Mouse (Mus musculus) stomach, postnatal 0 days (tissue): ENCODE results near the gene 1700013F07Rik. TPM values are rescaled to one million over a fixed set of nuclear protein-coding genes. Genes with fewer than 3 reads are reported as not detected.
A peak's percentile ranks its signal among the peaks of the same experiment; 100 is the strongest.

Source experiments
- ATAC-seq: fragments of 200-750 bp; cut with Nextera tagmentation; 2 replicates; pipeline ENCODE4 v1.8.0; 2017; ENCODE audit not compliant: low FRiP score, low TSS enrichment
- DNase-seq: peaks from one replicate; pipeline ENCODE4 v3.0.0-alpha.2; 2016; ENCODE audit warnings: low spot score
- H3K27ac ChIP-seq: fragments of 300-500 bp; sonication (generic); replicated peaks from 2 replicates; pipeline ENCODE4 v1.5.1; 2014; ENCODE audit warnings: mild to moderate bottlenecking, control low read depth
- H3K27me3 ChIP-seq: fragments of 300-500 bp; sonication (generic); 2 replicates; pipeline ENCODE4 v1.6.1; 2014; ENCODE audit warnings: low read length; ENCODE audit not compliant: control insufficient read depth, insufficient read depth
- H3K36me3 ChIP-seq: fragments of 300-500 bp; sonication (generic); 2 replicates; pipeline ENCODE4 v1.6.1; 2014; ENCODE audit warnings: low read length, mixed read lengths; ENCODE audit not compliant: control insufficient read depth, insufficient read depth
- H3K4me1 ChIP-seq: fragments of 300-500 bp; sonication (generic); replicated peaks from 2 replicates; pipeline ENCODE4 v1.6.1; 2014; ENCODE audit warnings: antibody characterized with exemption; ENCODE audit not compliant: control insufficient read depth, insufficient read depth
- H3K4me2 ChIP-seq: fragments of 300-500 bp; sonication (generic); replicated peaks from 2 replicates; pipeline ENCODE4 v1.6.1; 2014; ENCODE audit warnings: low read depth, mild to moderate bottlenecking, control low read depth, moderate library complexity
- H3K4me3 ChIP-seq: fragments of 300-500 bp; sonication (generic); 2 replicates; pipeline ENCODE4 v1.5.1; 2014; ENCODE audit warnings: low read depth, low read length, control low read depth
- H3K9ac ChIP-seq: fragments of 300-500 bp; sonication (generic); 2 replicates; pipeline ENCODE4 v1.6.1; 2014; ENCODE audit warnings: mild to moderate bottlenecking, low read length, control low read depth, mixed read lengths
- H3K9me3 ChIP-seq: fragments of 300-500 bp; sonication (generic); 2 replicates; pipeline ENCODE4 v1.6.1; 2016; ENCODE audit warnings: low read length; ENCODE audit not compliant: control insufficient read depth
- CTCF ChIP-seq: IDR thresholded peaks from 2 replicates; pipeline ENCODE4 v1.5.1; 2016; ENCODE audit warnings: antibody characterized with exemption, low read depth, mild to moderate bottlenecking, moderate library complexity
- EP300 ChIP-seq: optimal IDR thresholded peaks from 2 replicates; pipeline ENCODE3; 2016; ENCODE audit warnings: antibody characterized with exemption
- WGBS: fragments of 180-500 bp; shearing (Covaris S2); extraction: QIAGEN DNeasy Blood & Tissue Kit; methylation state at CpG from one replicate; pipeline ENCODE4 v1.1.7; 2014; 5-methylcytosine and 5-hydroxymethylcytosine counted together
- microRNA-seq: library from miRNA; unstranded; fragments of <30 nt; microRNA quantifications from one replicate; pipeline ENCODE4, GENCODE M21; 2016
- polyA plus RNA-seq: library from polyadenylated mRNA; unstranded; fragments of >200 nt; fragmentation: Nextera tagmentation; extraction: Ambion mirVana; gene quantifications from 2 replicates; pipeline ENCODE4 v1.2.1, GENCODE M21; 2015

The 1700013F07Rik gene
- polyA plus RNA-seq, 1 experiment from 2014 or later, result 0.34 TPM

DNA sequence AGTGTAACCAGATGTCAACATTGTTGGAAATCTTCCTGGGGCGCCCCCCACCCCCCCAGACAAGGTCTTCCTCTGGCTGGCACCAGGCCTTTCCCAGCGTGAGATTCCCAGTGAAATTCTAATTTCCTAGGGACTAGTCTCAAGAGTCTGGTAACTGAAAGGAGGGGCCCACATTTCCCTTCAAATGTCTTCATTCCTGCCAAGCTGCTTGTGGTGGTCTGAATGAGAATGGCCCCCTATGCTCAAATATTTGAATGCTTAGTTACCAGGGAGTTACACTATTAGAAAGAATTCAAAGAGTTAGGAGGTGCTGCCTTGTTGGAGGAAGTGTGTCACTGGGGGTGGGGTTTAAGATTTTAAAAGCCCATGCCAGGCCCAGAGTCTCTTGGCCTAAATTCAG is 54.5 kb downstream of the 1700013F07Rik start:
- 56% methylated on average over 2 of the region's 2 CpGs for WGBS
- Histone ChIP-seq H3K9ac (no peak overlapping the region), H3K36me3 (no peaks in the 10 kb centered on the region), H3K27me3 (no peaks in the 10 kb centered on the region), H3K27ac (no peak overlapping the region), H3K4me2 (no peak overlapping the region), H3K9me3 (no peaks in the 10 kb centered on the region), H3K4me1 (no peaks in the 10 kb centered on the region; the same call in 1 of the 2 replicates), H3K4me3 (no peak overlapping the region)
- DNase-seq, result no peak
- ATAC-seq, result no peak
- TF ChIP-seq EP300, result no peak

DNA sequence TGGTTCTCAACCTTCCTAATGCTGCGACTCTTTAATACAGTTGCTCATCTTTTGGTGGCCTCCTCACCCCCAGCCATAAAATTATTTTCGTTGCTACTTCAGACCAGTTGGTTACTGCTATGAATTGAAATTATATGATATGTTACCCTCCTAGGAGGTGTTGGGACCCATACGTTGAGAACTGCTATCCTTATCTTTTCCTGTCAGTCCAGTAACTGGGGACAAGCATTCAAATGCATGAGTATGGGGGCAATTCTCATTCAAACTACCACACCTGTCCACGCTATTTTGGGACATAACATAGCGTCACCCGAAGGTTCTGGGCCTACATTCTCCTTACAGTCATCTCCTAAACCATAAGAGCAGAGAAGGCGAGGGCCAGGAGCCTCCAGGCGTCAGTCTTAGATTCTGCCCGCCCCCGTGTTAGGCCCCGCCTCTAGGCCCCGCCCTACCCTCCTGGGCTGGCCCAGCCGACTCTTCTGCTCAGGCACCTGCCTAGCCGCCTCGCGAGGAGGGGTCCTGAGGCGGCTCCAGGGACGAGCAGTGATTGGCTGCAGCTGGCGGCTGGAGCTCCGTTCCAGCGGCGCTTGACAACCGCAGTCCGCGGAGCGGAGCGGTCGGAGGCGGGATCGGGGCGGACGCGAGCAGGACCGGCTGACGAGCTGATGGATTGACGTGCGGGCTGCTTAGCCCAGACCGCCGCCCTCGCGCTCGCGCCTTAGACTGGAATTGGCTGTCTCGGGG is 57.0 kb downstream of the 1700013F07Rik start, which contains the start of gene Wdr47:
TSS of gene Wdr47 (plus strand) at position 494 of the 744 bp plus-strand sequence.
- TF ChIP-seq CTCF (no peak), EP300 (no peak)
- Histone ChIP-seq H3K36me3 (no peaks in the 10 kb centered on the region), H3K9ac (peak within 1 kb of the TSS; percentile 72), H3K4me3 (peak within 1 kb of the TSS; percentile 93), H3K4me2 (peak within 1 kb of the TSS; percentile 100), H3K27me3 (no peaks in the 10 kb centered on the region), H3K4me1 (no peaks in the 10 kb centered on the region; the same call in 1 of the 2 replicates), H3K9me3 (no peaks in the 10 kb centered on the region), H3K27ac (peak within 1 kb of the TSS; percentile 78)
- DNase-seq, result peak; percentile 98
- ATAC-seq, result peak; percentile 100
- WGBS, result 5% methylated on average over 43 of the region's 44 CpGs

DNA sequence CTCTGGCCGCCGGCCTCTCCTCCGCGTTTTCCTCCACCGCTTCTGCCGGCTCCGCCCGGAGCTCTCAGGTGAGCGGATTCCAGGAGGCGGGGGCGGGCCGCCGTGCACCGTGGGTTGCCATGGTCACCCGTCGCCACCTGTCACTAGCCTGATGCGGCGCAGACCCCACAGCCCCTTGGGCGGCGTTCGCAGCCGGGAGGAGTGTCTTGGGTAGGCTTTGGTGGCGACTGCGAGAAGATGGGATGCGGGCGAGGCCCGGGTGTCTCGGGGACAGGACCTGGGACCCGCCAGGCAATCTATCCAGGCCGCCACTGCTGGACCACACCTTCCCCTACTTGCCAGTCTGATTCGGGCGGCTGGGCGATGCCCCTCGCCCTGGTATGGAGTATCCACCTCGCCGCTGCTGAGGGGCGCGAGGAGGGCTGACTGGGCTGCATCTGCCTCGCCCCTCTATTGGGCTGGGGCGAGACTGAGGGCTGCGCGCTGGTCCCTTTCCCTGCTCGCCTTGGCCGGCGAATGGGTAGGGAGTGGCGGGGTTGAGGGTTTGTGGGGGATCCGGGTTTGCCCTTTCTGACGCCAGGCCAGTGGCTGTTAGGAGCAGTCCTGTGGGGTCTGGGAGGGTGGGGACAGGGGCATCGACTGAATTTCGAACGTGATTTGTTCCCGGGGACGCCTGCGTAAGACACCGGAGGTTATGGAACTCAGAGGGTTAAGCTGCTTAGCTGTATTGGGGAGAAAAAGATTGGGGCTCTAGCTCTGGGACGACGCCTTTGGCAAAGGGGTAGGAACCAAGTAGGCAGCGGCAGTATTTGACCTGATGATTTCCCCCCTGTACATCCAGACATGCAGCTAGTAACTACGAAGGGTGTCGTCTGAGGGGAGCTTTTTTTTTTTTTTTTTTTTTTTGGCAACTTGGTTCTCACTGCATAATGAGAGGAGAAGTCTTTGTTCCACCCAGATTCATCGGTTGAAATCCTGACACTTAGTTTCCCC is 57.9 kb downstream of the 1700013F07Rik start:
- Histone ChIP-seq H3K4me3 (peak overlapping the region; percentile 93), H3K4me1 (no peaks in the 10 kb centered on the region; the same call in 1 of the 2 replicates), H3K9ac (peak overlapping the region; percentile 72), H3K36me3 (no peaks in the 10 kb centered on the region), H3K4me2 (peak overlapping the region; percentile 100), H3K27me3 (no peaks in the 10 kb centered on the region), H3K27ac (peak overlapping the region; percentile 78), H3K9me3 (no peaks in the 10 kb centered on the region)
- TF ChIP-seq EP300, result no peak
- no peak for TF ChIP-seq CTCF
- under 1% methylated on average over 59 of the region's 61 CpGs for WGBS
- DNase-seq (no peak), ATAC-seq (peak; percentile 83; the same call in 1 of the 2 replicates)

Small RNA genes lying within 50 kb of the gene (microRNA-seq; reads per million reads assigned to microRNA genes)
- gene Gm22860, result not detected

Other genes starting within 250 kb of the 1700013F07Rik start
- not detected in 2 replicates for gene Mybphl, start 169.2 kb upstream of the 1700013F07Rik start, polyA plus RNA-seq
- 7.7 and 8.3 TPM in 2 replicates for gene Psrc1, start 150.3 kb upstream of the 1700013F07Rik start, polyA plus RNA-seq
- gene Celsr2, start 118.6 kb upstream of the 1700013F07Rik start, polyA plus RNA-seq, result 7.5 and 9.7 TPM in 2 replicates
- 99.5 and 102 TPM in 2 replicates for gene Sars, start 88.9 kb upstream of the 1700013F07Rik start, polyA plus RNA-seq
- 30.8 and 32.0 TPM in 2 replicates for gene 5330417C22Rik, start 2.4 kb downstream of the 1700013F07Rik start, polyA plus RNA-seq
- gene Tmem167b, start 28.3 kb downstream of the 1700013F07Rik start, polyA plus RNA-seq, result 29.9 and 33.0 TPM in 2 replicates
- 40.0 and 42.2 TPM in 2 replicates for gene Taf13, start 37.5 kb downstream of the 1700013F07Rik start, polyA plus RNA-seq
- 5.3 and 5.7 TPM in 2 replicates for gene Wdr47, start 57.1 kb downstream of the 1700013F07Rik start, polyA plus RNA-seq
- gene Clcc1, start 119.8 kb downstream of the 1700013F07Rik start, polyA plus RNA-seq, result 53.8 and 60.9 TPM in 2 replicates
- 31.1 and 32.0 TPM in 2 replicates for gene Gpsm2, start 188.2 kb downstream of the 1700013F07Rik start, polyA plus RNA-seq
- 0.30 and 0.85 TPM in 2 replicates for gene Aknad1, start 205.5 kb downstream of the 1700013F07Rik start, polyA plus RNA-seq